Mouse (Mus musculus) frontal cortex, adult 2 months (tissue): ENCODE data around the gene Arhgdib. TPM values are rescaled to one million over a fixed set of nuclear protein-coding genes. Genes with fewer than 3 reads are reported as not detected.

Experiments used
- DNase-seq, 2 experiments: peaks; one replicate each; pipeline ENCODE4 v3.0.0; 2022; ENCODE audit warnings: low spot score in 1 of 2; ENCODE audit errors: extremely low spot score in 1 of 2
- polyA plus RNA-seq: library from polyadenylated mRNA; depleted of rRNA; stranded (reverse); fragments of >200 nt; gene quantifications from 2 replicates; pipeline ENCODE4 v1.2.3, GENCODE M21; 2012

Arhgdib gene
- polyA plus RNA-seq, 1 experiment = 28.9 TPM

- no peak for DNase-seq
These were observed 19.6 kb downstream of the Arhgdib start, which contains the start of gene Erp27 for GRCm38 (mm10) chr6:136922080-136922479. Gene Erp27, minus strand, starts transcription at chr6:136922180.

DNA sequence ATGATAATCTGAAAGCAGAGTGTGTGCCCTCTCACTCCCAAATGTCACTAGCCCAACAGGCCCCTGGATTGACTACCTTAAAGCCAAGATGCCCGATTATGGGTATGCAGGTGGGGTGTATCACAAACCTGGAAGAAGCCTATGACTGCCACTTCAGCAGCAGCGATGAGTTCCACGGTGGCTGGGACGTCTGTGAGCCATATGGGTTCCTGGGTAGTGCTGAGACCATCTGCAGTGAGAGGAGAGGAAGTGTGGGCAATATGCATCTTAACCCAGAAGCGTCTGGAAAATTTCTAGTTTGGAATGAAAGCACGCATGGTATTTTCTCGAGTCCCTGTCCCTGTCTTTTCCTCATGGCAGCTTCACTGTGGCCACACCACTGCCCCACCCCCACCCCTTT, 20.1 kb downstream of the Arhgdib start:
- no peak for DNase-seq

GRCm38 (mm10) chr6:136920320-136921257, 21.1 kb downstream of the Arhgdib start:
- DNase-seq = peak in 1 of 2 experiments; percentile 94

GRCm38 (mm10) chr6:136917885-136918284, 23.8 kb downstream of the Arhgdib start:
- no peak for DNase-seq

DNA sequence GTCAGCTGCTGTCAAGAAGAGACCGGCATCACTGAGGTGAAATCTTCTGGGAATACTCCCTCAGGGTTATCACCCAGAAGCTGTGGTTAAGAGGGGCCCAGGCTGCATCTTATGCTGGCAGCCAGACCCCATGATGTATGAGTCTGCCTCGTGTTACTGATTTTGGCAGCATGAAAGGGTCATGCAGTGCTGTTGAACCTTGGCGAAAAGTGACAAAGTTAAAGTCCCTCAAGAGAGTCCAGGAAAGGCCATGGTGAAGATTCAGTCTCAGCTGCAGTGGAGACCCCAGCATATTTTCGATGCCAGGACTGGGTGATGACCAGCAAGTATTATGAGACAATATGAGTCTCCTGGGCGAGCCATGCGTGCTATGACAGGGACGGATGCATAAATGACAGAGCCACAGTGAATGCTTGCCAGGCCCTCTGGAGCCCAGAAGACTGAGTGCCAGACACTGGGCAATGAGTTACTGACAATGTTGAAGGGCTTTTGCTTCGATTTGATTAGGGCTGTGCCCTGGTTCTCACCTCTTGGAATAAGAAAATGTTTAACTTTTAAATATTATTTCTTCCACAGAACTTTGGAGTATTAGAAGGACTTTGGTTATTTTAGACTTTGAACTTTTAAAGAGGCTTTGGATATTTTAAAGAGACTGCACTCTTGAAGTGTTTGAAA, 25.8 kb downstream of the Arhgdib start:
- DNase-seq = no peak

GRCm38 (mm10) chr6:136914234-136914633, 27.5 kb downstream of the Arhgdib start:
- DNase-seq = no peak

DNA sequence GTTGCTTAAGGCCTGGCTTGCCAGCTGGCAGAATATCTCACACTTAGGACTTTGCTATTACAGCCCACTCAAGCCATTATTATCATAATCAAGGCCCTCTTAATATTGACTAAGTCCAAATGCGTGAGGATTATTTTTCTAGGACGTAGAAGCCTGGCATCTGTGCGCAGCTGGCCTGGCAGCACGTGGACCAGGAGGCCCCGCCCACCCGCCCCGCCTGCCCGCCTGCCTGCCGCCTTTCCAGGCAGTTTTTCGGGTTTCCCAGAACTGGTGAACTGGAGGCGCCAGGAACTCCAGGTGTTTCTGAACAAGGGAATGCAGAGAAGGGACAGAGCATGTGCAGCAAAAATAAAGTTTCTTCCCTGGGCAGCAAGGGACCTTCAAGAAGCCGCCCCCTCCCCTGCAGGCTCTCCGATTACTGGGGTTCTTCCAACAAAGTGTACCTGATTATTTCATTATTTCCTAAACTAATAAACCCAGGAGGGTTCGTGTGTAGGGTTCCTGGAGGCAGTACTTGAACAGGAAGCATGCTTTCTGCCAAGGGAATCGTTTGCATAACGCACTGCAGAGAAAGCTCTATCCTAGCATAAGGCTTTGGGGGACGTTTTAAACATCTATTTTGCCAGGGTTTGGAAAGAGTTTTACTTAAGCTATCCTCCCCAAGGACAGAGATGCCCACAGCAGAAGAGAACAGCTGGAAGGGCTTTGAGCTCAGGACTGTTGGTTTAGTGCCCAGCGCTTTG, 28.1 kb downstream of the Arhgdib start:
- no peak for DNase-seq

DNA sequence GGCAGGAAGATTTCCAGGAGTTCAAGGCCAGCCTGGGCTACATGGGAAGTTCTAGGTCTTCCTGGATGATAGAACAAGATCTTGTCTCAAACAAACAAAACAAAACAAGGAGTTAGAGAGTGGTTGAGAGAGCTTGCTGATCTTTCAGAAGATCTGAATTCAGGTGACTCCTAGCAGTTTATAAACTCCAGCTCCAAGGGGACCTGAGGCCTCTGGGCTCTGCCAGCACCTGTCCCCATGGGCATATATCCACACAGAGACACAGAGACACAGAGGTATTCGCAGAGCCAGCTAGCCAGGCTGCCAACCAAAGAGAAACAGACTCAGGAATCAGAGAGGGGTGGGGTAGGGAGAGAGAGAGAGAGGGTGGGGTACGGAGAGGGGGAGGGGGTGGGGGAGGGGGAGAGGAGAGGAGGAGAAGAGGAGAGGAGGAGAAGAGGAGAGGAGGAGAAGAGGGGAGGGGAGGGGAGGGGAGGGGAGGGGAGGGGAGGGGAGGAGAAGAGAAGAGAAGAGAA, 28.9 kb downstream of the Arhgdib start:
- no peak for DNase-seq

DNA sequence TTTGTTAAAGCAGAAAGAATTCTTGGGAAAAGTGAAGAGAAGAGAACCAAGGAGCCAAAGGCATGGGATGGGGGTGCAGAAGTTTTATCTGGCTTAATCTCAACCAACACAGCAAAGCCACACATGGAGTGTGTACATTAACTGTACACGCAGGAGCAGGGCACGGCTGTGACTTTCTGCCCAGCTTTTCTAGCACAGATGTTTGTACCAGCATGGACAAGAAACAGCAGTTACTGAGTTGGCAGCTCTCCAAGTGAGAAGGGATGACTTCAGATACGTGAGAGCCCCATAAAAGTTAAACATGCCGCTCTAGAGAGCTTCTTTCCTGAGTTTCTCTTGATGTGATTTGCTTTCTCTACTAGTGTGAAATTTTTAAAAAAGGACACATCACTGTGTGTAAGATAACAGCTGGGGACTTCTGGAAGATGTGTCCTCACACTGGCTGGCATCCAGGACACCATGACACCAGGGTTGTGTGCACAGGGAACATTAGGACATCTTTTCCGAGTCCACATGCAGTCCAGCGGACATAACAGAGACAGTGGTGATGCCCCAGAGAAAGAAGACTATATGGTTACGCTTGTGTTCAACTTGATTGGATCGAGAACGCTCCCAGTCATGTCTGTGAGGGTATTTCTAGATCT, 31.3 kb downstream of the Arhgdib start:
- DNase-seq = no peak

DNA sequence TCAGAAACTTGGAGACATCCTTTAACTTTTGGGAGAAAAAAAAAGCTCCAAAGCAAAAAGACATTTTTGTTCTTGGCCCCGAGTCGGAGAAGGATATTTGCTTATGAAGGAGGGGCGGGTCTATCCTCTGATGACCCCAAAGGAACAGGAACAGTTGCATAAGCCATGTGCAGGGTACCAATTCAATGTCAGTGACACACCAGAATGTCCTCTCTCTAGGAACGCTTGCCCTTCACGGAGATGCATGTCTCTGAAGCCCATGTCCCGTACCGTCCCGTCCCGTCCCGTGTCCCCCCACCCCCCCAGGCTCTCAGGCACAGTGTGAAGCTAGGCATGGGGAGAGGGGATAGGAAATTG, 34.8 kb downstream of the Arhgdib start:
- no peak for DNase-seq

DNA sequence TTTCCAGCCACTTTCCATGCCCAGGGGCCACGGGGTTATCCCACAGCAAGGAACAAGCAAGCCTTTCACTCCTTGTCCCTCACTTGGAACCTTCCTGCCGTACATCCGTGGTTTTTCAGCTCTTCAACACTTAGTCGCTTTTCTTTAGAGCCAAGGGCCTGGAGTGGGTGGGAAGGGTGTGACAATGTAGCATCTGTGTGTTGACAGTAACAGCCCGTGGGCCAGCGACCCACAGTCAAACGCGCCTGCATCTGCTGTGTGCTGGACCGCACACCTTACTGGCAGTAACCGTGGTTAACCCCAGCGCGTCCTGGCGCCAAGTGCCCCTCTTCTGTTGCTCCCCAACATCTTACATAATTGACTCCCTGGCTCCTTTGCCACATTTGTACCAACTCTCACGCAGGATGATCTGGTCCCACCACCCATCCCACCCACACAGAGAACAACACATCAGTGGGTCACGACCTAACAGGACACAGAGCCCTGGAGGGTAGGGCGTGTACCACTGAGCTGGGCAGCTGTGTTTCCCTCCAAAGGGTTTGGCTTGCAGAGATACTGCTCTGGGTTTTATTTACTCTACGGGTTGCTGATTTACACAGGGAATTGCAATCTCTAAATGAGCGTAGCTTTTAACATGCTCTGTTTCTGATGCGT, 35.3 kb downstream of the Arhgdib start:
- no peak for DNase-seq

DNA sequence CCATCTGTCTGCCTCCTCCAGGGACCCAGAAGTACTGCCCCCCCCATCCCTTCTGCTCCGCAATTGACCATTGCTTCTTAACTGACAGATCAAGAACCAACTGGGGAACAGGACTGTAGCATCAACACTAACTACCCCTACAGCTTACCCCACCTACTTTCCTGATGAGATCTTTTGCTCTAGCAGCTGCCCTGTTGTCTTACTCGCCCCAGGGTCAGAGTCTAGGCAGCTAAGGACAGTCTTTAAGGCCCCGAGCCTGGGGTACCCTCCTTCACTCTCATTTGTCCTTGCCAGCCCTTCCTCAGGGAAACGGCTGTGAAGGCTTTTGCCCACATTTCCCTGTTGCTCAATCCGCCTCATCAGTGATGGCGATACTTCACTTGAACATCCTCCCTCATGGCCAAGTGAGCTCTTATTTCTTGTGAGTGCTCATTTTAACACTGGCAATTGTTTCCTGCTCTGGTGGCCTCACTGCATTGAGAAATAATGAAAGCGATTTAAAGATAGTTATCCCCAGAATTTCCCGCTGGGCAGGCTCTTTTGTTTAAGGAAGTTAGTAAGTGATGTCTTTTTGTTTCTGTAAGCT, 37.7 kb downstream of the Arhgdib start:
- no peak for DNase-seq

- DNase-seq = no peak
These were observed 39.2 kb downstream of the Arhgdib start for GRCm38 (mm10) chr6:136902527-136902926.

GRCm38 (mm10) chr6:136901010-136901409, 40.7 kb downstream of the Arhgdib start:
- DNase-seq = no peak

DNA sequence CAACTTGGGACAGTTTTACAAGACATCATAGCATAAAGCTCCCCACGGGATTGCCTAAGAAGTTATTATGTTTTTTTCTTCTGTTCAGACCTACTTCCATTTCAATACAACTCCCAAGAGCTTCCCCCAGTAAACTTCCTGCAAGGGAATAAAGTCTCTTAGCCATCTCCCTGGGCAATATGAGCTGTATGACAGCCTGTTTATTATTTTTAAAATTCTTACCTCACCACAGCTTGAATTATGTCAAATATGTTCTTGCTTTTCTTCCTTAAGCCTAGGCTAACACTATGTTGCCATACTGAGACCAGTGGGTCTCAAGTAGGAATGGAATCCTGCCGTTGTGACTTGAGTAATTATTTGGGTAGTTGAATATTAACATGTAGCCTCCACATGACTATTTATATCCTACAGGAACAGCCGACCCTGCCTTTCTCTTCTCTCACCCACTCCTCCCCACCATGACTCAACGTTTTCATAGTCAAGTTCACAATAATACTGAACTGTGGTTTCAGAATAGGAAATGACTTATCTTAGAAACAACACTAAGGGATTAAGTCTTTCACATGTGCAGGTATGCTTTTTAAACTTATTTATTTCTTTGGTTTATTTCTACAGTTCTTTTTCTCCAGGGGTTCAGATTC, 41.2 kb downstream of the Arhgdib start:
- no peak for DNase-seq

DNA sequence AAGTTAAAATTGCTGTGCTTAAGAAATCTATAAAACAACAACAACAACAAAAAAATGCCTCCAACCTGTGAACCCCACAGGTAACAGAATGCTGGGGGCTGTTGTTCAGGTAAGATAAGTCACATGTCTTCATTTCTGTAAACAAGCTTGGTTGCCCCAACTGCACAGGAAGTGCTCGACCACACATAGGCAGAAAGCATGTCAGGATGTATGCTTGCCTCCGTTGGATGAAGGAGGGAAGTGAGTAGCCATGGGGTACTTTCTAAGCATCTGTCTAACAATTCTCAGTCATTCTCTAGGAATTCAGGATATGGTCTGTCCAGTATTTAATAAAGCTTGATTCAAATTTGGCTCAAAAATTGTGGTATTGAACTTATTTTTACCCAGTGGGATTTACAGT, 42.7 kb downstream of the Arhgdib start:
- DNase-seq = no peak

DNA sequence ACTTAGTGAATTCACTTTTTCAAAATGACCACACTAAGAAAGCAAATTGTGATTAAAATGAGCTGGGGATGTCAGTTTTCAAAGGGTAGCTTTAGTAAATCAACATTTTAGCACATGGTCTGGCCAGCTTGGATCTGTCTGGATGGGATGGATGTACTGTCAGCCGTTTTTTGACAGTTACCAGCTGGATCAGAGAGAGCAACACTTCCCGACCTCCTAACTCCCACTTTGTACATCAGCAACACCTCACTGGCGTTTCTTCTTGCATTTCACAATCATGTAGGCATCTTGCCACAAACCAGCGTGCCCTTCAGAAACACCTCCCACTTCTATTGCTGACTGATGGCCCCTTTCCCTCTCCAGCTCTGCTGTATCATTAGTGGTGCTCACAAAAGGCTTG, 43.5 kb downstream of the Arhgdib start:
- DNase-seq = no peak

DNA sequence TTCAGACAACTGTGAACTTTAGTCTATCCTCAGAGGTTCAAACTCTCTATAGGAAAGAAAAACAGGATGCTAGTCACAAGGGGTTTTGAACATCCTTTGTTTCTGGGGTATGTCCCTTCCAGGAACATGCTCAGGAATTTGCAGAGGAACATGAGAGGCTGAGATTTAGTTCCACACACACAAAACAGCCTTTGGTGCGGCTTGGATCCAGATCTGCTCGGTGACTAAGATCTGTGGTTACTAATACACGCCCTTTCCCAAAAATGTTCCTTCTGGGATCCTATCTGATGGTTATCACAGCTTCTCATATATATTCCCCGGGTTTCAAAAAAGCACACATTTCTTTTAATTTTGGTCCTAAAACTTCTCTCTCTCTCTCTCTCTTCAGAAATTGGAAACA, 43.9 kb downstream of the Arhgdib start:
- DNase-seq = no peak
